Mouse (Mus musculus): Measurements from ENCODE around the gene Foxd2.

DNA sequence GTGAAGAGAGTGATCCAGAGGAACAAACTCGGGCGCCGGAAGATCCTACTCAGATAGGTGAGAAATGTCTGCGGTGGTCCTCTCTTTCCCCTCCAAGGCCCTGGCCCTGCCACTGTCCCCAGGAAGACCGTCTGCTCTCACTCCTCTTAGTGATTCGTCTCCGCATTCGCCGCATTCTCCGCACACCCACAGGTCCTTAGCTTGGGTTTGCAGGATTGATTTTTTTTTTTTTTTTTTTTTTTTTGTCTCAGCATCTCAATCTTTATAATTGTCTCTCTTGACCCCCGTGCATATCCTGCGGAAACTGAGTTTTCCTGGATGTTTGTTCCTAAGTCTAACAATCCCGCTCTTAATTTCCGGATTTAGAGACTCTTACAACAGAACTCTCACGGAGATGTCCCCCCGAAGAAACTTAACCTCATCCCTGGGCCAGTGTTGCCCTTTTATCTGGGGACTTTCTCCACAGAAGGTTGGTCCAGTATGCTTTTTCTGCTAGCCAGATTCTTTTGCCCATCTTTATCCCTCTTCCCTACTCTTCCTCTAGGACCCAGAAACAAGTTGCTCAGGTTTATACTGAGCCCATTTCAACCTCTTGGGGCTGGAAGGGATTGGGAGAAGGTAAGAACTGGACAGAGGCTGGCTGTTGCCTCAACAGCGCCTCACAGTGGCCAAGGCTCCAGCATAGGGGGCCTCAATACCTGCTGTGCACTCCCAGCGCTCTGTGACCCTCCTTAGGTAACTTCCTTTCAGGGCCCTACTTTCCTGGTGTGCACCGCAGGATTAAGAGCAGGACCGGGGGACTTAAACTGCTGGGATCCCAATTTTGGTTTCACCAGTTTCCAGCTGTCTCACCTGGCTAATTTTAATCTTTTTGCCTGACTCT is 1.2 kb upstream of the Foxd2 start:
- no peak for TF ChIP-seq CTCF (IDR thresholded peaks at IDR 0.05; ENCODE audit: insufficient read depth, low read depth, low read length)
- no peak for TF ChIP-seq POLR2A (IDR thresholded peaks at IDR 0.05; ENCODE audit: insufficient read depth, low read depth, low read length)
